Mouse (Mus musculus): ENCODE results near the gene Cat. TPM values are rescaled to one million over a fixed set of nuclear protein-coding genes. Genes with fewer than 3 reads are reported as not detected.

Cat gene
- polyA plus RNA-seq, 1 experiment from 2014 or later: 101 TPM

GRCm38 (mm10) chr2:103406239-103406638, 78.7 kb downstream of the Cat start:
- no peak overlapping the region for H3K27ac ChIP-seq (ENCODE audit: low read depth, low read length)
- H3K4me2 ChIP-seq: no peak overlapping the region
- no peak overlapping the region for H3K4me3 ChIP-seq (ENCODE audit: low read depth, low read length)
- no peak overlapping the region for H3K9ac ChIP-seq (ENCODE audit: low read depth, low read length)
- H3K9me3 ChIP-seq (replicated peaks; ENCODE audit: control insufficient read depth, low read length): no peaks in the 10 kb centered on the region
- WGBS (ENCODE audit: insufficient replicate concordance): 68% methylated on average over 3 of the region's 3 CpGs
- no peaks in the 10 kb centered on the region for H3K27me3 ChIP-seq (ENCODE audit: control insufficient read depth, insufficient read depth, low read length)
- ATAC-seq (replicated peaks; ENCODE audit: insufficient number of reproducible peaks, low FRiP score, low TSS enrichment): no peak
- H3K4me1 ChIP-seq (ENCODE audit: control insufficient read depth, insufficient read depth, low read length): no peaks in the 10 kb centered on the region
- H3K36me3 ChIP-seq (ENCODE audit: control insufficient read depth, insufficient read depth, low read length): no peaks in the 10 kb centered on the region

Other genes starting within 250 kb of the Cat start
- 0.33 TPM in 1 of 2 replicates, not detected in the other for gene Ehf, start 181.9 kb downstream of the Cat start, polyA plus RNA-seq (2014; fragmentation: Nextera tagmentation; extraction: Ambion mirVana)
- gene Elf5, start 73.5 kb downstream of the Cat start, polyA plus RNA-seq (2014; fragmentation: Nextera tagmentation; extraction: Ambion mirVana): not detected in 2 replicates
- 15.6 and 20.6 TPM in 2 replicates for gene Abtb2, start 81.2 kb upstream of the Cat start, polyA plus RNA-seq (2014; fragmentation: Nextera tagmentation; extraction: Ambion mirVana)